Mouse (Mus musculus) layer of hippocampus, adult 11-12 months (tissue): ENCODE results near the gene Prkch.
A peak's percentile ranks its signal among the peaks of the same experiment; 100 is the strongest.

ENCODE experiments used
- DNase-seq: peaks from one replicate; pipeline ENCODE4 v3.0.0; 2022; ENCODE audit warnings: low spot score

Prkch gene

GRCm38 (mm10) chr12:73583318-73583717 is 1.3 kb upstream of the Prkch start:
- no peak for DNase-seq

GRCm38 (mm10) chr12:73583813-73584609 is 585 bp upstream of the Prkch start:
- no peak for DNase-seq

GRCm38 (mm10) chr12:73585241-73585801 is 725 bp downstream of the Prkch start:
- DNase-seq = no peak

GRCm38 (mm10) chr12:73585850-73586249 is 1.3 kb downstream of the Prkch start:
- DNase-seq = no peak

- no peak for DNase-seq
Observed at GRCm38 (mm10) chr12:73587262-73587661, 2.7 kb downstream of the Prkch start.

- DNase-seq = no peak
Observed at GRCm38 (mm10) chr12:73590627-73591276, 6.2 kb downstream of the Prkch start.

GRCm38 (mm10) chr12:73591625-73592024 is 7.0 kb downstream of the Prkch start:
- DNase-seq = no peak

- no peak for DNase-seq
Observed at GRCm38 (mm10) chr12:73593021-73593798, 8.6 kb downstream of the Prkch start.

- no peak for DNase-seq
Observed at GRCm38 (mm10) chr12:73594177-73594745, 9.7 kb downstream of the Prkch start.

GRCm38 (mm10) chr12:73595226-73595625 is 10.6 kb downstream of the Prkch start:
- DNase-seq = no peak

- DNase-seq = peak; percentile 42
Observed at GRCm38 (mm10) chr12:73598241-73598640, 13.6 kb downstream of the Prkch start.

- DNase-seq = no peak
Observed at GRCm38 (mm10) chr12:73600457-73600856, 15.9 kb downstream of the Prkch start.

- DNase-seq = no peak
Observed at GRCm38 (mm10) chr12:73602974-73603373, 18.4 kb downstream of the Prkch start.

GRCm38 (mm10) chr12:73603653-73604052 is 19.1 kb downstream of the Prkch start:
- DNase-seq = no peak

- DNase-seq = no peak
Observed at GRCm38 (mm10) chr12:73604762-73605161, 20.2 kb downstream of the Prkch start.

GRCm38 (mm10) chr12:73605174-73605573 is 20.6 kb downstream of the Prkch start:
- DNase-seq = no peak

- DNase-seq = no peak
Observed at GRCm38 (mm10) chr12:73607381-73608064, 22.9 kb downstream of the Prkch start.

- no peak for DNase-seq
Observed at GRCm38 (mm10) chr12:73608065-73608397, 23.4 kb downstream of the Prkch start.

- DNase-seq = no peak
Observed at GRCm38 (mm10) chr12:73609262-73609661, 24.7 kb downstream of the Prkch start.

GRCm38 (mm10) chr12:73609676-73610545 is 25.3 kb downstream of the Prkch start:
- DNase-seq = no peak
